Mouse (Mus musculus) hindlimb bud, embryonic 11.5 days (tissue): ENCODE measurements around the gene Tmub1.
"Not testable (repeated sequence)": the region's sequence is repeated elsewhere in the genome, so short reads cannot be mapped to it uniquely, and the experiment has no call there.

Experiments
- DNase-seq: peaks from one replicate; pipeline ENCODE4 v3.0.0-alpha.2; 2012; ENCODE audit warnings: low read depth, low spot score; ENCODE audit errors: extremely low spot score

The Tmub1 gene

GRCm38 (mm10) chr5:24424861-24425411 is 22.7 kb downstream of the Tmub1 start:
- no peak for DNase-seq

DNA sequence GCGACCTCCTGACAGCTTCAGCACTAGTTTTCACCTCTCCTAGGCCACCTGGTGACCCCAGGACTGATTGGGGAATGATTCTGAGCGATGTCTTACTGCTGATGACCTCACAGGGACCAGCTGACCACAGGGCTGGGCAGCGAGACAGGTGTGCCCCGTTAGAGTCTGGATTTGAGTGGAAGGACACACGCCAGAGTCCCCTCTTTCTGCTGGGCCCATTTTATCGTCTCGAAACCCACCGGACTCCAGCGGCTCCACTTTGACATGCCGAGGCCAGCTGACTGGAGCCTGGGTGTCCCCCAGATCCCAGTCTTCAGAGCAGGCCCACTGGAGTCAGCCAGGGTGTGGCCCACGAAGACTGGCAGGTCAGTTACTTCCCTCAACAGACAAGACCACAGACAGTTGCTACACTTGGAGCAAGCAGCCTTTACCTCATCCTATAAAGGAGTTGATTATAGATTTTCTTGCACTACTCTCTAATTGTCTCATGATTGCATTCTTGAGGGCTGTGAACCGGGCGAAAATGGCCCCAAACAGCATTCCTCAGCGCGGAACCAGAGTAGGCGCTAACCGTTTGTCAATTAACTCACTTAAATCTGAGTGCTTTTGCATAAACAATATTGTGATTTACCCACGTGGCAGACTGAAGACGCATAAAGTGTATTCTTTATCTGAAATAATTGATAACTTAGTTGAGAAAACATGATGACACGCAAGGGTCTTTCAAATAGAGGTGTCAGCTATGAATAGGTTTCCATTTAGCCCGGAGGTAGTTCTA is 23.5 kb downstream of the Tmub1 start:
- DNase-seq: no peak

- peak; percentile 97 for DNase-seq
These were observed 24.3 kb downstream of the Tmub1 start, which contains the start of the genes Cdk5 and Slc4a2 for GRCm38 (mm10) chr5:24423129-24424003. Cdk5 (minus strand) TSS chr5:24423530. Slc4a2 (plus strand) TSS chr5:24423837.

DNA sequence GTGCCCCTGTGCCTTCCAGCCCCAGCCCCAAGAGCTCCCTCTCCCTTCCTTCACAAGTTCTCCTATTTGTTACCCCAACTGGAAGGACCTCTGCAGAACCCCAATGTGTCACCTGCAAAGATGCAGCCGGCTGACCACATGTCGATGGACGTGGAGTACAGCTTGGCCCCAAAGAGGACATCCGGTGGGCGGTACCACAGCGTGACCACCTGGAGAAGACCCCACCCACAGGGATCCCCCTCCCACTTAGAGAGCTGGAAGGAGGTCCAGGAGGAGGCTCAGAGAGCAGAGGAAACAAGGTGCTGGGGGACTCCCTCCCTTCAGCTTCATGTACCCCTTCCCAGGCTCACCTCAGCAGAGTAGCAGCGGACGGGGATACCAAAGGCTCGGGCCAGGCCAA is 27.3 kb downstream of the Tmub1 start:
- DNase-seq: no peak

- DNase-seq: no peak
These were observed 30.1 kb downstream of the Tmub1 start for GRCm38 (mm10) chr5:24417587-24417986.

- DNase-seq: no peak
These were observed 31.4 kb downstream of the Tmub1 start for GRCm38 (mm10) chr5:24416222-24416736.

DNA sequence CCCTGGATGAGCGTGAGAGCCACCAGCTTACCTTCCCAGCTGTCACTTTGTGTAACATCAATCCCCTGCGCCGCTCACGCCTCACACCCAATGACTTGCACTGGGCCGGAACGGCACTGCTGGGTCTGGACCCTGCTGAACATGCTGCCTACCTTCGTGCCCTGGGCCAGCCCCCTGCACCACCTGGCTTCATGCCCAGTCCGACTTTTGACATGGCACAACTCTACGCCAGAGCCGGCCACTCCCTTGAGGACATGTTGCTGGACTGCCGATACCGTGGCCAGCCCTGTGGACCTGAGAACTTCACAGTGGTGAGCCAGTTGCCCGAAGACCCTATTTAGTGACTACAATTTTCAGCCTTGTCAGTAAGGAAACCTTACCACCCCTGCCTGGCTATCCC is 33.7 kb downstream of the Tmub1 start:
- DNase-seq: no peak

GRCm38 (mm10) chr5:24413042-24413693 is 34.5 kb downstream of the Tmub1 start, which contains the start of gene Asic3:
Asic3 (plus strand) TSS chr5:24413392.
- no peak for DNase-seq

GRCm38 (mm10) chr5:24412063-24412462 is 35.6 kb downstream of the Tmub1 start:
- no peak for DNase-seq

DNA sequence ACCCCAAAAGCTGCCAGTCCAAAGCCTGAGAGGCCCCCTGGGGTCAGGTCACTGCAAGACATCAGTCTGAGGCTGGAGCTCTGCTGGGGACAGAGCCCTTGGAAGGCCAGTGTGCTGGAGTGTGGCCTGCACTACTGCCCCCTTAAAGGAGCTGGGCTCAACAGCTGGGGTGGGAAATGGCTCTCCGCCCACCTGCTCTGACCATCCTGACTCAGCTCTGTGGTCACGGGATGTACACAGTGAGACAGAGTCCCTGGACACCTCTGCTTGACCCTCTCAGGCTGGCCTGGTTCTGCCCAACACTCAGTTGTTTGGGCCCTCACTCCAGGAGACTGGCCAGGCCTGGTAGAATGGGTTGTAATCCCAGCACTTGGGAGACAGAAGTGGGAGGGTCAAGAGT is 38.2 kb downstream of the Tmub1 start:
- DNase-seq: no peak

GRCm38 (mm10) chr5:24408651-24409050 is 39.0 kb downstream of the Tmub1 start:
- no peak for DNase-seq

DNA sequence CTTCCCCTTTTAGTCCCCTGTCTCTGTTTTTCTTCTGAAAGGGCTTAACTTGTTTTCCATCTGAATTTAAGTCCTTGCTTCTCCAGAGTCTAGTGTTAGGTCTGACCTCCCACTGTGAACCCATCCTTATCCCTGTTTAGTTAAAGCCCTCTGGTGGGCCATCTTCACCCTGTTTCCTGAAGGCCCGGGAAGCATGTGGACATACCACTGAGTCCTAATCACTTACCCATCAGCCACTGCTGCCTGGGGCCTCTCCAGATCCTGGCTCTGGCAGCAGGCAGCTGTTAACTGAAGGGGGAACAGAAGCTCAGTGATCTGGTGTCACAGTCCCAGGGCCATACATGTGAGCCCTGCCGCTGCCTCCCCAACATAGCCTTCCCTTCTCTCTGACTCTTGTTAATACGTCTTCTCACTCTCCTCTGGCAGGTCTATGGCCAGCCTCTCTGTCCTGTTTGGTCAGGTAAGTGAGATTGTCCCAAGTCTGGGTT is 42.2 kb downstream of the Tmub1 start:
- DNase-seq: no peak

DNA sequence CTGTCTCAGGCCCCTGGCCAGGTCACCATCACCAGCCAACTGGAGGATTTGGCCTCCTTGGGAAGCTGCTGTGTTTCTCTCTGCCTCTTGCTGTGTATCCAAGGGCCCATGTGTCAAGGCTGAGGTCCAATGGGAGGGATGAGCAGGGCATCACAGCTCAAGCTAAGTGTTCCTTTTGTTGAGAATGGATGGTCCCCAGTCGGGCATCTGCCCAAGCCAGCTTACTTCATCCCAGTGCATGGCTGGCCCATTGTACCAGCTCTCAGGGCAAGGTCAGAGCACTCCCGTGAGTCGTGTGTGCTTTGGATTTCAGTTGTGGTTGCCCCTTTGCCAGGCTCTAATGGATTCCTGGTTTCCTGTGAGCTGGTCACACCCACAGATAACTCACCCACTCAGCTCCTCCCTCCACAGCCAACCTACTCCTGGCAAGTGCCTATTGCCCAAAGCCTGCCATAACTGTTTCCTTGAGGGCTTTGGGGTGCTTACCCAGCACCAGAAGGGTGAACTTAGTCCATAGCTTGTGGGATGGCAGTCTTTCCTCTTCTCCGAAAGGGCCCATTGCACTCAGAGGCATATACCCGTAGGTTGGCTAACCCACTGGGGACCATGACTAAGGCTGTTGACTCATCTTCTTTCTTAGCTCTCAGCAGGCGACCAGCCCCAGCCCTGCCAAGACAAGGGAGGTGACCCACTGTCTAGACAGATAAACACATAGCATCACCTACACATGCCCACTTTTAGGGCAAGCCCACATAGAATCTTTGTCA is 42.9 kb downstream of the Tmub1 start:
- DNase-seq: no peak

DNA sequence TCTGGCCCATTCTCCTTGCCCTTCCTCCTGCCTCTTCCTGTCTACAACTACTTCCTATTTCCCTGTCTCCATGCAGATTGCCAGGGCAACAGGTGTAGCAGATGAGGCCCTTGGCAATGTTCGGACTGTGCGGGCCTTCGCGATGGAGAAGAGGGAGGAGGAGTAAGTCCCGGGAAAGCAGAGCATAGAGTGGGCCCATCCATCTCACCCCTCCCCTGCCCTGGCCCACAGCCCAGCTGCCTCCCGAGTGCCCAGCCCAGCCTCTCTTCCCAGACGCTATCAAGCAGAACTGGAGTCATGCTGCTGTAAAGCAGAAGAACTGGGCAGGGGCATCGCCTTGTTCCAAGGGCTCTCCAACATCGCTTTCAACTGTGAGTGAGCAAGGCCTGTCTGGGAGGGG is 45.7 kb downstream of the Tmub1 start:
- DNase-seq: no peak

DNA sequence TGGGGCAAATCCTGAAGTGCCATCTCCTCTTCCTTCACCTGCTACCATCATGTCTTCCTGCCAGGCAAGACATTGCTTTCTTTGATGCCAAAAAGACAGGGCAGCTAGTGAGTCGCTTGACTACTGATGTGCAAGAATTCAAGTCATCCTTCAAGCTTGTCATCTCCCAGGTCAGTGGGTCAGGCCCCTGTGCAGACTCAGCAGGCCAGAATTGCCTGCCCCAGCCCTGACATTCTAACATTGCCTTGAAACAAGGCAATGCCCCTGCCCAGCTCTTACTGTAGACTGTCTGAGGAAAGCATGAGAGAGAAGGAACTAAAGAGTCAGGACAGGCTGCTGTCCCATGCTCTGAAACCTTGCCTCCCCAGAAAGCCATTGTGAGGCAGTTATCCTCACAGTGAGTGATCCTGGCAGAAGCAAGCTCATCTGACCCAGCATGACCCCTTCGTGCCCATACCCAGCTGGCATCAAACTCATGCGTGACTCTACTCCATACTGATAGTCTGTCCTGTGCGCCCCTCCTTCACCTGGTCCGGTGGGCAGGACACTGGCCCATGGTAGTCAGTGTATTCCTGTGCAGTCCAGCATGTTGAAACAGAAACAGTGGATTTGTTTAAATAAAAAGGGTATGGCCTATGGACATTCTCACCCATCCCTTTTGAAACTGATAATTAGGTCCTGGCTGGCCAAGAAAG is 46.6 kb downstream of the Tmub1 start:
- DNase-seq: no peak

DNA sequence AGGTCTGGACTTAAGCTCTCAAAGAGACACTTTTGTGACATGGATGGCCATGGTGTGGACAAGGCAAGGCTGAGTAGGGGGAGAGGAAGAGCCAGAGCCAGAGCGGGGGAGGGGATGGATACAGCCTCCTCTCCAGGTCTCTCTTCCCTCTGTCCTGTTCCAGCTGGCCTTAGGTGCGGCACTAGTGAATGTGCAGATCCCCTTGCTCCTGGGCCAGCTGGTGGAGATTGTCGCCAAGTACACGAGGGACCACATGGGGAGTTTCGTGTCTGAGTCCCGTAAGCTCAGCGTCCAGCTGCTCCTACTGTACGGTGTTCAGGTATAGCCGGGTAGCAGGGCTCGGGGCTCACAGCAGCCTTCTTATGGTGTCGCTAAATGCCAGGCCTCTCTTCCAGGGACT is 47.3 kb downstream of the Tmub1 start:
- DNase-seq: no peak

- DNase-seq: no peak
These were observed 48.0 kb downstream of the Tmub1 start for GRCm38 (mm10) chr5:24399686-24400085.

- not testable (repeated sequence) for DNase-seq
These were observed 51.4 kb downstream of the Tmub1 start for GRCm38 (mm10) chr5:24396254-24396653.
